Mouse (Mus musculus): ENCODE results near the gene Jph2. TPM values are rescaled to one million over a fixed set of nuclear protein-coding genes. Genes with fewer than 3 reads are reported as not detected.
A peak's percentile ranks its signal among the peaks of the same experiment; 100 is the strongest.

The Jph2 gene
- polyA plus RNA-seq, 1 experiment from 2014 or later = 1.5 TPM

GRCm38 (mm10) chr2:163410211-163410610 lies 12.4 kb upstream of the Jph2 start:
- H3K36me3 ChIP-seq = peaks cover 54% of the 10 kb centered on the region
- no peaks in the 10 kb centered on the region for H3K27me3 ChIP-seq
- no peaks in the 10 kb centered on the region for H3K9me3 ChIP-seq
- H3K4me3 ChIP-seq = no peak overlapping the region
- H3K27ac ChIP-seq = no peak overlapping the region
- 94% methylated on average over 3 of the region's 3 CpGs for WGBS
- H3K9ac ChIP-seq = no peak overlapping the region
- H3K4me2 ChIP-seq (replicated peaks) = no peak overlapping the region
- H3K4me1 ChIP-seq = no peaks in the 10 kb centered on the region
- no peak for ATAC-seq (ENCODE audit: insufficient number of reproducible peaks, insufficient read depth, low FRiP score, low TSS enrichment)

- ATAC-seq (ENCODE audit: insufficient number of reproducible peaks, insufficient read depth, low FRiP score, low TSS enrichment) = no peak
- no peak overlapping the region for H3K27ac ChIP-seq
- no peaks in the 10 kb centered on the region for H3K4me1 ChIP-seq
- 85% methylated on average over 8 of the region's 8 CpGs for WGBS
- no peaks in the 10 kb centered on the region for H3K9me3 ChIP-seq
- no peak overlapping the region for H3K4me3 ChIP-seq
- peaks cover 33% of the 10 kb centered on the region for H3K36me3 ChIP-seq
- H3K9ac ChIP-seq = no peak overlapping the region
- H3K27me3 ChIP-seq = no peaks in the 10 kb centered on the region
- no peak overlapping the region for H3K4me2 ChIP-seq (replicated peaks)
Observed at GRCm38 (mm10) chr2:163404037-163404815, 6.4 kb upstream of the Jph2 start.

- Histone ChIP-seq H3K4me3 (no peak overlapping the region), H3K4me2 (replicated peaks) (no peak overlapping the region), H3K9me3 (no peaks in the 10 kb centered on the region), H3K9ac (no peak overlapping the region), H3K27me3 (no peaks in the 10 kb centered on the region), H3K36me3 (peaks cover 15% of the 10 kb centered on the region; the same call in 1 of the 2 replicates), H3K4me1 (peaks cover 14% of the 10 kb centered on the region), H3K27ac (no peak overlapping the region)
- 10% methylated on average over 8 of the region's 8 CpGs for WGBS
- no peak for ATAC-seq (ENCODE audit: insufficient number of reproducible peaks, insufficient read depth, low FRiP score, low TSS enrichment)
Observed at GRCm38 (mm10) chr2:163401221-163401620, 3.4 kb upstream of the Jph2 start.

GRCm38 (mm10) chr2:163399222-163399621 lies 1.4 kb upstream of the Jph2 start:
- Histone ChIP-seq H3K9me3 (no peaks in the 10 kb centered on the region), H3K27ac (no peak overlapping the region), H3K4me2 (replicated peaks) (no peak overlapping the region), H3K9ac (no peak overlapping the region), H3K27me3 (no peaks in the 10 kb centered on the region), H3K36me3 (0 out of 2 replicates have a peak, but pooled peaks cover 4% of the 10 kb centered on the region), H3K4me1 (peaks cover 14% of the 10 kb centered on the region), H3K4me3 (no peak overlapping the region)
- ATAC-seq (ENCODE audit: insufficient number of reproducible peaks, insufficient read depth, low FRiP score, low TSS enrichment) = no peak
- 79% methylated on average over 8 of the region's 8 CpGs for WGBS

GRCm38 (mm10) chr2:163398770-163399169 lies 977 bp upstream of the Jph2 start:
- no peak for ATAC-seq (ENCODE audit: insufficient number of reproducible peaks, insufficient read depth, low FRiP score, low TSS enrichment)
- H3K9ac ChIP-seq = no peak overlapping the region
- no peak overlapping the region for H3K4me3 ChIP-seq
- H3K4me2 ChIP-seq (replicated peaks) = no peak overlapping the region
- H3K9me3 ChIP-seq = no peaks in the 10 kb centered on the region
- H3K4me1 ChIP-seq = peaks cover 14% of the 10 kb centered on the region
- H3K36me3 ChIP-seq = 0 out of 2 replicates have a peak, but pooled peaks cover 1% of the 10 kb centered on the region
- H3K27me3 ChIP-seq = no peaks in the 10 kb centered on the region
- 82% methylated on average over 4 of the region's 4 CpGs for WGBS
- no peak overlapping the region for H3K27ac ChIP-seq

GRCm38 (mm10) chr2:163397071-163397470 lies 722 bp downstream of the Jph2 start:
- H3K36me3 ChIP-seq = no peaks in the 10 kb centered on the region
- H3K4me2 ChIP-seq (replicated peaks) = peak overlapping the region; percentile 36; the same call in 1 of the 2 replicates
- H3K27me3 ChIP-seq = no peaks in the 10 kb centered on the region
- H3K27ac ChIP-seq = no peak overlapping the region
- WGBS = 87% methylated on average over 19 of the region's 19 CpGs
- H3K9me3 ChIP-seq = no peaks in the 10 kb centered on the region
- H3K9ac ChIP-seq = no peak overlapping the region
- no peak for ATAC-seq (ENCODE audit: insufficient number of reproducible peaks, insufficient read depth, low FRiP score, low TSS enrichment)
- no peak overlapping the region for H3K4me3 ChIP-seq
- peaks cover 14% of the 10 kb centered on the region for H3K4me1 ChIP-seq

- WGBS = 75% methylated on average over 6 of the region's 6 CpGs
- Histone ChIP-seq H3K27me3 (no peaks in the 10 kb centered on the region), H3K4me2 (replicated peaks) (no peak overlapping the region), H3K4me3 (no peak overlapping the region), H3K27ac (no peak overlapping the region), H3K9me3 (no peaks in the 10 kb centered on the region), H3K4me1 (peaks cover 14% of the 10 kb centered on the region), H3K36me3 (no peaks in the 10 kb centered on the region), H3K9ac (no peak overlapping the region)
- ATAC-seq (ENCODE audit: insufficient number of reproducible peaks, insufficient read depth, low FRiP score, low TSS enrichment) = no peak
Observed at GRCm38 (mm10) chr2:163394977-163395376, 2.8 kb downstream of the Jph2 start.

- H3K4me3 ChIP-seq = no peak overlapping the region
- H3K36me3 ChIP-seq = no peaks in the 10 kb centered on the region
- no peak for ATAC-seq (ENCODE audit: insufficient number of reproducible peaks, insufficient read depth, low FRiP score, low TSS enrichment)
- no peaks in the 10 kb centered on the region for H3K9me3 ChIP-seq
- H3K27me3 ChIP-seq = no peaks in the 10 kb centered on the region
- H3K4me2 ChIP-seq (replicated peaks) = no peak overlapping the region
- H3K4me1 ChIP-seq = peaks cover 14% of the 10 kb centered on the region
- no peak overlapping the region for H3K9ac ChIP-seq
- 74% methylated on average over 6 of the region's 6 CpGs for WGBS
- no peak overlapping the region for H3K27ac ChIP-seq
Observed at GRCm38 (mm10) chr2:163393976-163394375, 3.8 kb downstream of the Jph2 start.

- no peaks in the 10 kb centered on the region for H3K36me3 ChIP-seq
- no peak for ATAC-seq (ENCODE audit: insufficient number of reproducible peaks, insufficient read depth, low FRiP score, low TSS enrichment)
- H3K9me3 ChIP-seq = no peaks in the 10 kb centered on the region
- peaks cover 12% of the 10 kb centered on the region for H3K4me1 ChIP-seq
- H3K9ac ChIP-seq = no peak overlapping the region
- H3K27ac ChIP-seq = no peak overlapping the region
- no peaks in the 10 kb centered on the region for H3K27me3 ChIP-seq
- H3K4me2 ChIP-seq (replicated peaks) = no peak overlapping the region
- 93% methylated on average over 10 of the region's 10 CpGs for WGBS
- H3K4me3 ChIP-seq = no peak overlapping the region
Observed at GRCm38 (mm10) chr2:163393241-163393640, 4.6 kb downstream of the Jph2 start.

GRCm38 (mm10) chr2:163392436-163392835 lies 5.4 kb downstream of the Jph2 start:
- no peaks in the 10 kb centered on the region for H3K27me3 ChIP-seq
- H3K9ac ChIP-seq = no peak overlapping the region
- no peaks in the 10 kb centered on the region for H3K36me3 ChIP-seq
- H3K4me1 ChIP-seq = peaks cover 3% of the 10 kb centered on the region
- H3K9me3 ChIP-seq = no peaks in the 10 kb centered on the region
- ATAC-seq (ENCODE audit: insufficient number of reproducible peaks, insufficient read depth, low FRiP score, low TSS enrichment) = no peak
- WGBS = 76% methylated on average over 6 of the region's 6 CpGs
- no peak overlapping the region for H3K4me2 ChIP-seq (replicated peaks)
- no peak overlapping the region for H3K27ac ChIP-seq
- no peak overlapping the region for H3K4me3 ChIP-seq

- no peak overlapping the region for H3K9ac ChIP-seq
- 0 out of 2 replicates have a peak, but pooled peaks have one; percentile 22 for ATAC-seq (ENCODE audit: insufficient number of reproducible peaks, insufficient read depth, low FRiP score, low TSS enrichment)
- no peak overlapping the region for H3K27ac ChIP-seq
- WGBS = 68% methylated on average over 15 of the region's 15 CpGs
- H3K4me2 ChIP-seq (replicated peaks) = no peak overlapping the region
- H3K9me3 ChIP-seq = no peaks in the 10 kb centered on the region
- no peaks in the 10 kb centered on the region for H3K27me3 ChIP-seq
- no peaks in the 10 kb centered on the region for H3K4me1 ChIP-seq
- no peaks in the 10 kb centered on the region for H3K36me3 ChIP-seq
- H3K4me3 ChIP-seq = no peak overlapping the region
Observed at GRCm38 (mm10) chr2:163386423-163387190, 11.2 kb downstream of the Jph2 start.

GRCm38 (mm10) chr2:163385126-163385525 lies 12.7 kb downstream of the Jph2 start:
- Histone ChIP-seq H3K36me3 (no peaks in the 10 kb centered on the region), H3K9me3 (no peaks in the 10 kb centered on the region), H3K4me1 (no peaks in the 10 kb centered on the region), H3K9ac (no peak overlapping the region), H3K27me3 (no peaks in the 10 kb centered on the region), H3K27ac (no peak overlapping the region), H3K4me3 (no peak overlapping the region), H3K4me2 (replicated peaks) (no peak overlapping the region)
- 80% methylated on average over 6 of the region's 6 CpGs for WGBS
- no peak for ATAC-seq (ENCODE audit: insufficient number of reproducible peaks, insufficient read depth, low FRiP score, low TSS enrichment)

All from embryonic facial prominence, embryonic 12.5 days (tissue).